In genomic region chr13:9888284-9888683, GRCm38 (mm10) we compare ENCODE assay signal across 33 mouse cellular contexts.
"Had no signal": no experiment of that assay in that cellular context is flagged by ENCODE, and none has a peak within 500 bp of the region (broad histone marks: within the 10 kb centered on the region; RNA-seq: fewer than 3 reads in every experiment).

No protein-coding gene starts in this region.

- H3K27me3 ChIP-seq: heart, embryonic 13.5 days; heart, embryonic 15.5 days; hindbrain, embryonic 13.5 days; hindbrain, embryonic 15.5 days; intestine, embryonic 15.5 days; kidney, embryonic 15.5 days had no signal

- H3K9me3 ChIP-seq: heart, embryonic 10.5 days; heart, embryonic 13.5 days; heart, embryonic 15.5 days; hindbrain, embryonic 10.5 days; hindbrain, embryonic 13.5 days; hindbrain, embryonic 15.5 days; intestine, embryonic 15.5 days; kidney, embryonic 15.5 days had no signal

- ATAC-seq: hindbrain, embryonic 16.5 days; hindbrain, postnatal 0 days; inflammation-experienced regulatory T-cells, adult 6 months; intestine, embryonic 15.5 days; intestine, embryonic 16.5 days; intestine, postnatal 0 days had no signal

- DNase-seq: heart, adult 2 months; heart, postnatal 10 days; heart, postnatal 14 days; heart, postnatal 36 days; heart, postnatal 4 days; kidney, adult 11 months; kidney, adult 18-20 months; kidney, adult 2 months; kidney, adult 8-10 months; kidney, adult 9 months; kidney, postnatal 10 days; kidney, postnatal 14 days; kidney, postnatal 25 days; kidney, postnatal 36 days; kidney, postnatal 4 days; layer of hippocampus, adult 9-11 months; layer of hippocampus, postnatal 36 days had no signal

- H3K4me1 ChIP-seq: heart, embryonic 10.5 days; hindbrain, embryonic 10.5 days; hindbrain, embryonic 13.5 days; hindbrain, embryonic 15.5 days; kidney, embryonic 15.5 days had no signal

- H3K4me3 ChIP-seq: heart, adult 2 months; heart, embryonic 10.5 days; heart, embryonic 13.5 days; heart, embryonic 15.5 days; hindbrain, embryonic 10.5 days; hindbrain, embryonic 13.5 days; hindbrain, embryonic 15.5 days; intestine, embryonic 15.5 days; kidney, embryonic 15.5 days; layer of hippocampus, adult 2 months had no signal

- H3K9ac ChIP-seq: heart, embryonic 13.5 days; heart, embryonic 15.5 days; hindbrain, embryonic 13.5 days; hindbrain, embryonic 15.5 days; intestine, embryonic 15.5 days; kidney, embryonic 15.5 days had no signal

- H3K36me3 ChIP-seq: heart, embryonic 10.5 days; heart, embryonic 13.5 days; heart, embryonic 15.5 days; hindbrain, embryonic 10.5 days; hindbrain, embryonic 13.5 days; hindbrain, embryonic 15.5 days; intestine, embryonic 15.5 days; kidney, embryonic 15.5 days had no signal

- H3K27ac ChIP-seq: heart, adult 2 months; heart, embryonic 10.5 days; heart, embryonic 13.5 days; heart, embryonic 15.5 days; hindbrain, embryonic 10.5 days; hindbrain, embryonic 13.5 days; hindbrain, embryonic 15.5 days; hindbrain, postnatal 0 days; intestine, embryonic 15.5 days; kidney, embryonic 15.5 days; kidney, postnatal 0 days; layer of hippocampus, adult 2 months had no signal

- H3K4me2 ChIP-seq: heart, embryonic 11.5 days; heart, embryonic 13.5 days; heart, embryonic 15.5 days; hindbrain, embryonic 13.5 days; hindbrain, embryonic 15.5 days; intestine, embryonic 15.5 days; kidney, embryonic 15.5 days had no signal
